Mouse (Mus musculus) olfactory bulb, adult 2 months (tissue): ENCODE measurements around the gene Fam126b.

Experiments used
- CTCF ChIP-seq: fragments of 200-500 bp; IDR thresholded peaks from 2 replicates; pipeline ENCODE4 v1.5.1; 2012; ENCODE audit warnings: low read depth, mild to moderate bottlenecking, low read length, moderate library complexity; ENCODE audit not compliant: insufficient read depth
- POLR2A ChIP-seq: fragments of 200-500 bp; IDR thresholded peaks from 2 replicates; pipeline ENCODE4 v1.6.1; 2012; ENCODE audit warnings: mild to moderate bottlenecking, low read depth, low read length, moderate library complexity; ENCODE audit not compliant: insufficient read depth

DNA sequence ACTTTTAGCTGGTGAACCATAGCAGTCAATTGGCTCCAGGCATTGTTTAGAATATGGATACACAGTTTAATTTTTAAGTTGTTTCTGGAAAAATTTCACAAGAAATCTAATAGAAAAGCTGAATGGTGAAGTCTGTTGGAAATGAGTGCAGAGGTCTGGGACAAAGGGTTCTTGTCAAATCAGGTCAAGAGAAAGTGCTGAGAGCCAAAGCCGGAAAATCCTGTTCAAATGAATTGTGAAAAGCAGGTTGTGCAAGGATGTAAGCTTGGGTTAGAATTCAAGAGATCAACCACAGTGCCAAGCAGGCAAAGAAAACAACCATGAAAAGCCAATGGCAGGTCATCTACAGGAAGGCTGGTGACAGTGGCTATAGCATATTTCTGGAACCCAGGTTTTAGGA lies 24.0 kb upstream of the Fam126b start:
- TF ChIP-seq POLR2A (no peak), CTCF (no peak)
